Mouse (Mus musculus) brain, embryonic 14.5 days (tissue): ENCODE results near the gene Ermn. TPM values are rescaled to one million over a fixed set of nuclear protein-coding genes. Genes with fewer than 3 reads are reported as not detected.
A peak's percentile ranks its signal among the peaks of the same experiment; 100 is the strongest.

Experiments
- DNase-seq: peaks from one replicate; pipeline ENCODE4 v3.0.0-alpha.2; 2011; ENCODE audit warnings: low read depth
- CTCF ChIP-seq: fragments of 200-500 bp; IDR thresholded peaks from 2 replicates; pipeline ENCODE4 v1.5.1; 2012; ENCODE audit warnings: inconsistent platforms, mild to moderate bottlenecking, moderate library complexity, borderline replicate concordance; ENCODE audit not compliant: insufficient read depth, insufficient read length; ENCODE audit errors: extremely low read depth
- POLR2A ChIP-seq: fragments of 200-500 bp; IDR thresholded peaks from 2 replicates; pipeline ENCODE4 v1.6.1; 2012; ENCODE audit warnings: mild to moderate bottlenecking, inconsistent platforms, borderline replicate concordance; ENCODE audit not compliant: poor library complexity, insufficient read depth, insufficient read length, severe bottlenecking; ENCODE audit errors: extremely low read depth
- polyA plus RNA-seq: library from polyadenylated mRNA; depleted of rRNA; stranded (reverse); fragments of >200 nt; gene quantifications from 2 replicates; pipeline ENCODE4 v1.2.3, GENCODE M21; 2012; rRNA removed

Gene Ermn
- polyA plus RNA-seq: 0.52 and 0.86 TPM in 2 replicates

DNA sequence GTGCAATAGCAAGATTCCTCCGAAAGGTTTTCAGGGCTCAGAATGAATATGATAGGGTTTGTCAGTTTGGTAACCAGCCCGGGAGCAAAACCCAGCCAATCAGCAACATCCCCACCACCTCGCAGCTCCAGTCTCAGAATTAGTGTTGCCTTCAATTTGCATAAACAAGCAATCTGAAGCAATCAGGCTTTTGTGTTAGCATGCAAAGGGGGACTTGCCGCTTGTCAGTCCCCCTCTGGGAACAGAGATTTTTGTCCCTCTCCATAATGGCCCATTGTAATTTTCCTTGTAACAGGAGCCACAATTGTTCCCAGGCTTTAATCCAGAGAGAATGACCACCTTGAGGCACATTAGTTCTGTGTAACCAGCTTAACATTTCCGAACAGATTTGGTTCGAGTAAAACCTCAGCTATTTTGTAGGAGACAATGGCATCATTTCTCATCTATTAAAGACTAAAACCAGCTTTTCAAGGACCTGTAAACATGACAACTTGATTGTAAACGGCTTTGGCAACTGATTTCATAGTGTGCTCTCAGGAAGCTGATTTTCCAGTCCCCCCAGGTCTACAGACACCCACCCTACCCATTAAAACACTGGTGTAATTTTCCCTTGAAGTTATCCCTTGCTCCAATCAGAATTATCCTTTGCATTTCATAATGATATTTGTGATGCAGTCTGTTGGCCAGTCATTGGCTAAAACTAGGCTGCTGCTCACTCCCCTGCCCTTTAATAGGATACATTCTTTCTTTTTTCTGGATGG lies at the start of gene Ermn:
Ermn (minus strand) TSS at position 44 of the 761 bp plus-strand sequence.
- peak; percentile 92 for DNase-seq
- TF ChIP-seq CTCF (no peak), POLR2A (no peak)

DNA sequence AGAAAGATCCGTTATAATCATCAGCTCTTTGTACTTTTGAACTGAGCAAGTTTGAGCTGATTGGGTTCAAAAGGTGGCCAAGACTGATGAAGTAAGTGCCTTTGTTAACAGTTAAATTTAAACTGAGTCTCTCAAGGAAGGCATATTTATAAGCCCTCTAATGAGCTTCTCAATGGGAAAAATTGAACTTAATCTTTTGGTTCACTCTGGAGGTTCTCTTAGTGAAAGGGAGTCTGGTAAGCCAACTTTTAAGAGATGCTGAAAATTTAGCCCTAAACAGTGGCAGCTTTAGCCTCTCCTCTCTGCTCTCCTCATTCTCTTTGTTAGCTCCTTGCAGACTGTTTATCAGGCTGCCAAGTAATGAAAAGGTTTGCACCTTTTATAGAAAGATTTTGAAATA lies 42.2 kb upstream of the Ermn start:
- peak; percentile 61 for DNase-seq
- TF ChIP-seq POLR2A (no peak), CTCF (no peak)

DNA sequence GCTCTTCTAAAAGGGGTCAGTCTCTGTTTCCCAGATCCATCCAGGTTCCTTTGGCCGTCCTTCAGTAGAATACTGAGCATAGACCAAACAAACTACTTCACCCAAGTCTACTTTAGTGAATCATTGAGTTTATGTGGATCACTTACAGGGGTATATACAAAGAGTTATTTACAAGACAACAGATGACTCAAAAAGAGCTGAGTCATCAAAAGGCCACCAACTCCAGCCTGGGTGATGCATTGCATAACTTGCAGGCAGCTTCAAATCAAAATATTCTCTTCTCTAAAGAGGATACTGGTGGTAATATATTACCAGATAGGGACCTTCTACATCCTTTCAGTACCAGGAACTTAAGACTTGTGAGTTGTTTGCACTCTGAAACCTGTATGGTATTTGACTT lies 33.8 kb upstream of the Ermn start:
- TF ChIP-seq POLR2A (no peak), CTCF (no peak)
- no peak for DNase-seq

DNA sequence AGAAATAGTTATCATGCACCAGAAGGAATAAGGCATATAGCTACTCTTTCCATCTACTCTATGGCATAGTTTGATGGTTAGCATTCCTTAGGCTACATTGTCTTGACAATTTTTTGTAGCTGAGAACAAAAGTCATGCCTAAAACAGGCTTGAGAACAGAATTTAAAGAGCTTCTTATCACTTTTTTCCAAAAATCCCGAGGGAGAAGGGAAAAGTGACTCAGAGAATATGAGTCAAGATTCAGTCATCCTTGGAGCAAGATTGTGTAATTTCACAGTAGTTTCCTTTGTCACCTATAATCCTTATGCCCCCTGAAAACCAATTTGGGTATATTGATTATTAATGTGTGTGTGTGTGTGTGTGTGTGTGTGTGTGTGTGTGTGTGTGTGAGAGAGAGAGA lies 27.2 kb upstream of the Ermn start:
- TF ChIP-seq CTCF (no peak), POLR2A (no peak)
- DNase-seq: no peak

DNA sequence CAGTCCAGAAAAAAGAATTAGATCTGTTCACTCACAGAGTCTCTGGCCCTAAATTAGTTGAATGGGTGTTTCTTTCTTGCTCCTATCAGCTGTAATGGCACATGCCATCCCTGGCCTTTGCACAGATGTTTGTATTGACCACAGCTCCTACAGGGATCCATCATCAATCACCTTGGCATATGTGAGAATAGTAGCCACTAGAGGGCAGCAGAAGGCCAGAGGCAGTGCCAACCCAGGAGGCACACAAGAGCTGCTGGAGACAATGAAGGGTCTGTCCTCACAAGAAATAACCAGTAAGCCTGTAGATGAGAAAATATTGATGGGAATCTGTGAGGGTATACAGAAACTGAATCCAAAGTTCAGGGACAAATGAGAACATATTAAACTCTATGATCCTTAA lies 2.7 kb upstream of the Ermn start:
- no peak for TF ChIP-seq POLR2A
- peak; percentile 78 for TF ChIP-seq CTCF
- DNase-seq: peak; percentile 80

DNA sequence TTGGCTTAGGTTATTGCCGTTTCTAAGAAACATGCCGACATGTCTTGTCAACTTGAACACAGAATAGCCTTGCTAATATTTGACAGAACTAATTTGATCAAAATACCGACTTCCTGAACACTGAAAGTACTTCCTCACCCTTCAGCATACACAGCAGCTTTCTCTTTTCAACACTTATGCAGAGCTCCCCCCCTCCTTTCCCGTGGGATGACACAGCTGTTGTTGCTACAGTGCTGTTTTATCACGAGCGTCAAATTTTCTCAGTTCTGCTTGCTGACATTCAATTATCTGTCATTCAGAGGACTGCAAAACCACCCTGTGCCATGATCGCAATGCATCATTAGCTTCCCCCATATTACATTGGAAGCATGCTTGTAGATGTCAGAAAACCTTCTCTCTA lies 10.8 kb downstream of the Ermn start:
- TF ChIP-seq CTCF (no peak), POLR2A (no peak)
- peak; percentile 79 for DNase-seq

DNA sequence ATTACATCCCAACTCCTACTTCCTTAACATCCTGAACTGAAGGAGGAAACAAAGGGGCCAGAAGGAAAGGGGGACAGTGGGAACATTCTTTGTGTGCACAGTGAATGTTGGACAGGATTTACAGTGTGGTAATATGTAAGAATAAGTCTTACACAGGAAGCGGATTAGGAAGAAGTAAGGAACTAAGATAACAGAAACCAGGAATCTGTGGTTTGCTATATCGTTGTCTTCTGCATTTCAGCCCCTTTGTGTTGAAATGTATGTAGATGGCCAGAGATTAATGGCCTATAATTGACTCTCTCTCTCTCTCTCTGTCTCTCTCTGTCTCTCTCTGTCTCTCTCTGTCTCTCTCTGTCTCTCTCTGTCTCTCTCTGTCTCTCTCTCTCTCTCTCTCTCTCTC lies 15.7 kb downstream of the Ermn start:
- DNase-seq: no peak
- TF ChIP-seq POLR2A (no peak), CTCF (no peak)

DNA sequence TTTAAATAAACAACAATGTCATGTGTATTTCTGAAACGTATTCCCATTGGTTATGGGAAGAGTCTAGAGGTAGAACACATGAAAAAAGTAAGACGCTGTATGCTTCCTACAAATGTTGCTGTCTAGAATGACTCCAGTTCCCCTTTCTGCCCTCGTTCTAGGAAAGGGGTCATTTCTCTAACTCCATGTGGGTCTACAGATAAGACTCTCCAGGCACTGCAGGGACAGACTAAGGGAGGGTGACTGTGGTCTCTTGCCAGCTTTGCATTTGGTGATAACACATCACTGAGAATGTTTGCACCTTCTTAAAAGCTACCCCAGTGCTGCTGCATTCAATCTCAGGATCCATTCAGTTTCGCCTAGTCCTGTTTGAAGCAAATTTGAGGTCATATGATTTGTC lies 17.0 kb downstream of the Ermn start:
- DNase-seq: no peak
- no peak for TF ChIP-seq CTCF
- no peak for TF ChIP-seq POLR2A

DNA sequence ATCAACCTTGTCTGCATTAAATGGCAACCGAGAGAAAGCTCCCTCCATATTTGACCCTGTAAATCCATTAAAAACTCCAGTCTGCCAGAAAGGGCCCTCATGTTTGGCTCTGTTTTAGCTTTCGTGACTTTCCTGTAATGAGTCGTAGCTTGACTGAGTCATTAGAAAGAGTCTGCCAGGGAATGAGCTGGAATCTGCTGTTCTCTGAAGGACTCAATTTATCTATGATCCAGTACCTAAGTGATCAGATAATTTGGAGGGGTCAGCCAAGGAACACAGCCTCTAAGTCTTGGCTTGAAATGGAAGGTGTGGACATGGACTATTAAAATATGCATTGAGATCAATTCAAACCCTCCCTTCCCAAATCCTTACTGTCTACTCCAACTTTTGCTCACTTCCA lies 21.2 kb downstream of the Ermn start:
- TF ChIP-seq POLR2A (no peak), CTCF (no peak)

DNA sequence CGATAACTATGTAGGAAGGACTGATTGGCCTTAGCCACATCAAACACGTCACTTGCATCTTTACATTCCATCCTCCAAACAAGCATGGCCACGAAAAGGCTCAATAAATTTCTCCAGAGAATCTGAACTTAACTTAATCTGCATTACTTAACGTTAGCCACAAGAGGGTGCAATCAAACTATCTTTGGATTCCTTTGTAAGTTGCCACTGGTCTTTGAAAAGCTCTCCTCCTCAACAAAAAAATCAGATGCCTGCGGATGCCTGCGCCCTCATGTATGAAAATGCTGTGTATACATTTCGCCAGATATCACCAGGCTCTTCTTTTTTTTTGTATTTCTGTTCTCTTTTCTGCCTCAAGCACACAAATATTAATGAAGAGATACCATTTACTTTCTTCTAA lies 23.3 kb downstream of the Ermn start:
- DNase-seq: peak; percentile 93
- TF ChIP-seq POLR2A (no peak), CTCF (peak; percentile 22; the same call in 1 of the 2 replicates)

More for the DNA sequence above, 21.2 kb downstream of the Ermn start:
- no peak for DNase-seq

DNA sequence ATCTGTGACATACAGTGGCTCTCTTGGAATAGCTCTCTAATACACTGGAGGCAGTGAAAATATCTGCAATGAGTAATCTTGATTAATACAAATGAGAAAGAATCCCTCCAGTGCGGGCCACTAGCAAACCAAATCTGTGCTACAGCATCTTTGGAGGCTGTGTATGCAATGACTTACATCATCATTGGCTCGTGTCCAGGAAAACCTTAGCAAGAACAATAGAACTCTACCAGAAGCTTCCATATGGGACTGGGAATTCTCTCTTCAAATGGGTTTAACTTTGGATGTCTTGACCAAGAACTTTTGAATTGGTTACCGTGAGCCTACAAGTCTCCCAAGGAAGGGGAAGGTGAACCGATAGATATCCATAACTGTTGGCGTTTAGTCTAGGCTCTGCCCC lies 25.9 kb downstream of the Ermn start:
- TF ChIP-seq POLR2A (no peak), CTCF (no peak)
- DNase-seq: peak; percentile 67

DNA sequence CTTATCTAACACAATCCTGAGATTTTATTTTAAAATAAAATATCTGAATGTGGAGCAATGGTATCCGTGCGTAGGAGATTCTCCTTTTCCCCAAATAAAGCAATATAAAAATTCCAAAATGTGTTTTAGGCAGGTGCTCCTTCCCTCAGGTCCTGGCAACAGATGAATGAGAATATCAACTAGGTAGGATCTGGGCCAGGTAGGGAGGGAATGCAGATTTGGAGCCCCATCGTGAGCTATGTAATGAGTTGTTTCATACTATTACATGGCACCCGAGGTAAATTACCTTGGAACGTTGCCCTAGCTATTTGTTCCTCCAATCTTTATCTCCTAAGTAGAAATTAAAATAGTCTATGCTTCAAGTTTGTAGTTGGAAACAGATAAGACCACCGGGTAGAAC lies 29.1 kb downstream of the Ermn start:
- no peak for DNase-seq
- no peak for TF ChIP-seq CTCF
- no peak for TF ChIP-seq POLR2A
